Mouse (Mus musculus): ENCODE data around the gene Ephb1.

DNA sequence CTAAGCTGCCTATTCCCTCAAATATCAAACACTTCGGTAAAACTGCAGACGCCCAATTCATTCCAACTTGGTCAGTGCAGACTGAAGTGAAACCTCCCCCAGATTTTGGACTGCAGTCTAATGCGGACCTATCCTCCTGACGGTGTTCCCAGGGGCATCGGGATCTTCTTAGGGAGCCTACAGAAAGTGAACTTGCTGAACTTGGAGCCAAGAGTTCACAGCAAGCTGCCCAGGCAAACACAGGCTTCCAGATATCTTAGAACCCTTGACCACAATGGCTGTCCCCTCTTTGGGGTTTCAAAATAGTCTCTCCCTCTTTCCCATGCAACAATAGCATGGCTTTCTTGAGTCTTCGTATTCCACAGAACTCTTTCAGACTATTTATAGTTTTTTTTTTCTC, 3.8 kb downstream of the Ephb1 start:
- no peak for TF ChIP-seq CTCF (conservative IDR thresholded peaks at IDR 0.05; ENCODE audit: insufficient read depth, insufficient read length, low read depth, low read length)
- no peak for TF ChIP-seq POLR2A (IDR thresholded peaks at IDR 0.05; ENCODE audit: low read depth, low read length)
